Mouse (Mus musculus) telencephalon, adult 2 months (tissue): ENCODE measurements at regions not wholly inside any gene's neighbourhood (a gene's known extent, or its start where the extent isn't known, plus 50 kb on each side); places are given as distances from the start of the nearest gene placed in this dataset.

Experiments used
- DNase-seq: peaks from one replicate; pipeline ENCODE4 v3.0.0-alpha.2; 2011; ENCODE audit warnings: low read depth, low spot score

- no peak for DNase-seq
Measured at GRCm38 (mm10) chr12:9847034-9847433, 277.1 kb downstream of the Osr1 start.

GRCm38 (mm10) chr12:9847465-9848205, 277.7 kb downstream of the Osr1 start:
- DNase-seq = no peak

- no peak for DNase-seq
Measured at GRCm38 (mm10) chr12:9855503-9856024, 285.6 kb downstream of the Osr1 start.

- peak; percentile 53 for DNase-seq
Measured at GRCm38 (mm10) chr12:9856128-9856621, 286.3 kb downstream of the Osr1 start.

GRCm38 (mm10) chr12:9857990-9858389, 288.1 kb downstream of the Osr1 start:
- peak; percentile 89 for DNase-seq

GRCm38 (mm10) chr12:9862301-9862700, 292.4 kb downstream of the Osr1 start:
- no peak for DNase-seq

GRCm38 (mm10) chr12:9872236-9872635, 302.3 kb downstream of the Osr1 start:
- DNase-seq = no peak

- DNase-seq = no peak
Measured at GRCm38 (mm10) chr12:9873214-9873613, 303.3 kb downstream of the Osr1 start.

- DNase-seq = no peak
Measured at GRCm38 (mm10) chr12:9874823-9875222, 304.9 kb downstream of the Osr1 start.

GRCm38 (mm10) chr12:9881953-9882623, 312.2 kb downstream of the Osr1 start:
- no peak for DNase-seq

GRCm38 (mm10) chr12:9883037-9883730, 313.3 kb downstream of the Osr1 start:
- no peak for DNase-seq

- DNase-seq = no peak
Measured at GRCm38 (mm10) chr12:9894521-9894920, 324.6 kb downstream of the Osr1 start.

- DNase-seq = no peak
Measured at GRCm38 (mm10) chr12:9897980-9898379, 328.1 kb downstream of the Osr1 start.

- DNase-seq = no peak
Measured at GRCm38 (mm10) chr12:9898420-9898819, 328.5 kb downstream of the Osr1 start.

GRCm38 (mm10) chr12:9901948-9902347, 332.0 kb downstream of the Osr1 start:
- DNase-seq = no peak

- no peak for DNase-seq
Measured at GRCm38 (mm10) chr12:9903702-9904231, 333.9 kb downstream of the Osr1 start.

- no peak for DNase-seq
Measured at GRCm38 (mm10) chr12:9912333-9912732, 342.4 kb downstream of the Osr1 start.

GRCm38 (mm10) chr12:9915726-9916140, 345.8 kb downstream of the Osr1 start:
- no peak for DNase-seq

- DNase-seq = no peak
Measured at GRCm38 (mm10) chr12:9918026-9918425, 348.1 kb downstream of the Osr1 start.

GRCm38 (mm10) chr12:9919007-9919406, 349.1 kb downstream of the Osr1 start:
- no peak for DNase-seq

GRCm38 (mm10) chr12:9919433-9919832, 349.5 kb downstream of the Osr1 start:
- no peak for DNase-seq

GRCm38 (mm10) chr12:9920401-9920800, 350.5 kb downstream of the Osr1 start:
- DNase-seq = no peak
